Mouse (Mus musculus) megakaryocyte, embryonic 14.5 days (primary cell): ENCODE data around the gene Skil.

Experiments
- FLI1 ChIP-seq: IDR thresholded peaks from 2 replicates; pipeline ENCODE4 v1.6.1; 2012; ENCODE audit warnings: low read length, inconsistent platforms, mixed read lengths
- GATA1 ChIP-seq: IDR thresholded peaks from 3 replicates; pipeline ENCODE4 v1.6.1; 2012; ENCODE audit warnings: mixed read lengths, low read length, inconsistent platforms, borderline replicate concordance

DNA sequence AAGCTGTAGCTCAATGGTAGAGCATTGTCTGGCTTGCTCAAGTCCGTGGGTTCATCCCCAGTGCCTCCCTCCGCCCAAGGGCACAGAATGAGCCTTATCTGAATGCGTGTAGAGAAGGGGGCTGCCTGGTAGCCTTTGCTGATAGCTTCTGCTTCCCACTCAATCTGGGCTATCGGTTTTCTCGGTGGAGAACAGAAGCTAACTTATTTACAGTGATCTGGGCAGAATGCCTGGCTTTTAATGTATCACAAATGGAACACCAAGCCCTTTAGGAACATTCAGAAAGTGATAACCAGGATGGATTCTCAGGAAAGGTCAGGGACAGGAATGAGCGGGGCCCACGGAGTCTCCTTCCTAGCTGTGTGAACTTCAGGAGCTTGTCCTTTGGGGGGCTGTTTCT, 53.7 kb downstream of the Skil start:
- no peak for TF ChIP-seq GATA1
- TF ChIP-seq FLI1, result no peak
